Mouse (Mus musculus) myocyte (in vitro differentiated cells): ENCODE measurements around the gene Zkscan5. TPM values are rescaled to one million over a fixed set of nuclear protein-coding genes. Genes with fewer than 3 reads are reported as not detected.

Source experiments
- H3K27me3 ChIP-seq: one replicate; pipeline ENCODE4 v1.6.1; 2011; ENCODE audit not compliant: control insufficient read depth, insufficient read depth, insufficient read length
- H3K36me3 ChIP-seq: one replicate; pipeline ENCODE4 v1.6.1; 2011; ENCODE audit not compliant: control insufficient read depth, insufficient read depth
- H3K4me2 ChIP-seq: one replicate; pipeline ENCODE4 v1.6.1; 2011; ENCODE audit warnings: low read depth, control low read depth
- H3K4me3 ChIP-seq: one replicate; pipeline ENCODE4 v1.5.1; 2011; ENCODE audit warnings: mild to moderate bottlenecking, control low read depth, moderate library complexity
- H3K79me2 ChIP-seq: one replicate; pipeline ENCODE4 v1.6.1; 2011; ENCODE audit not compliant: control insufficient read depth, insufficient read depth
- H3ac ChIP-seq: one replicate; pipeline ENCODE4 v1.6.1; 2011; ENCODE audit not compliant: control insufficient read depth, insufficient read length
- CEBPB ChIP-seq: IDR thresholded peaks from 2 replicates; pipeline ENCODE4 v1.6.1; 2011; ENCODE audit warnings: mild to moderate bottlenecking, moderate library complexity; ENCODE audit not compliant: poor library complexity, insufficient read depth, severe bottlenecking
- E2F4 ChIP-seq: IDR thresholded peaks from one replicate; pipeline ENCODE4 v1.6.1; 2011; ENCODE audit warnings: mild to moderate bottlenecking, control low read depth, moderate library complexity; ENCODE audit not compliant: insufficient read depth
- MAX ChIP-seq: IDR thresholded peaks from one replicate; pipeline ENCODE4 v1.6.1; 2011; ENCODE audit warnings: low read depth, mild to moderate bottlenecking, control low read depth
- MYOD1 ChIP-seq, 3 experiments: IDR thresholded peaks; one replicate each; pipeline ENCODE4 v1.6.1; 2011; ENCODE audit warnings: control low read depth in 2 of 3, low read depth in 2 of 3, mild to moderate bottlenecking in 2 of 3, moderate library complexity in 1 of 3; ENCODE audit not compliant: insufficient read length in 2 of 3, control insufficient read depth in 1 of 3
- MYOG ChIP-seq, 3 experiments: IDR thresholded peaks; one replicate each; pipeline ENCODE4 v1.6.1; 2011; ENCODE audit warnings: control low read depth in 2 of 3, low read depth in 2 of 3, mild to moderate bottlenecking in 2 of 3; ENCODE audit not compliant: insufficient read length in 2 of 3, control insufficient read depth in 1 of 3, insufficient read depth in 1 of 3
- POLR2A ChIP-seq: IDR thresholded peaks from one replicate; pipeline ENCODE4 v1.6.1; 2011; ENCODE audit warnings: low read depth, mild to moderate bottlenecking, control low read depth, moderate library complexity; ENCODE audit not compliant: insufficient read length
- POLR2AphosphoS2 ChIP-seq: IDR thresholded peaks from one replicate; pipeline ENCODE4 v1.6.1; 2011; ENCODE audit warnings: low read depth, control low read depth; ENCODE audit not compliant: insufficient read length
- REST ChIP-seq: IDR thresholded peaks from one replicate; pipeline ENCODE4 v1.6.1; 2011; ENCODE audit warnings: mild to moderate bottlenecking, control low read depth, moderate library complexity; ENCODE audit not compliant: insufficient read depth, insufficient read length
- SRF ChIP-seq: IDR thresholded peaks from one replicate; pipeline ENCODE4 v1.6.1; 2011; ENCODE audit warnings: low read depth; ENCODE audit not compliant: control insufficient read depth, insufficient read length
- TCF12 ChIP-seq: IDR thresholded peaks from one replicate; pipeline ENCODE4 v1.6.1; 2011; ENCODE audit warnings: mild to moderate bottlenecking, control low read depth; ENCODE audit not compliant: poor library complexity, insufficient read depth, severe bottlenecking
- TCF3 ChIP-seq: IDR thresholded peaks from one replicate; pipeline ENCODE4 v1.6.1; 2011; ENCODE audit warnings: low read depth, control low read depth; ENCODE audit not compliant: insufficient read length
- USF1 ChIP-seq: IDR thresholded peaks from one replicate; pipeline ENCODE4 v1.6.1; 2011; ENCODE audit warnings: low read depth, mild to moderate bottlenecking, control low read depth, moderate library complexity
- polyA plus RNA-seq: library from polyadenylated mRNA; unstranded; fragments of >200 nt; fragmentation: generic; extraction: Trizol; gene quantifications from one replicate; pipeline ENCODE4 v1.2.1, GENCODE M21; 2012; ENCODE audit warnings: missing spikeins

The Zkscan5 gene
- polyA plus RNA-seq, 1 experiment: 5.9 TPM

- H3K4me2 ChIP-seq: peak overlapping the region; percentile 66
- peak overlapping the region; percentile 71 for H3K4me3 ChIP-seq
- H3K27me3 ChIP-seq: no peaks in the 10 kb centered on the region
- peaks cover 54% of the 10 kb centered on the region for H3K79me2 ChIP-seq
- no peak for TF ChIP-seq MYOG (IDR thresholded peaks at IDR 0.05; ENCODE audit: control insufficient read depth in 1 of 3, insufficient read depth in 1 of 3, insufficient read length in 2 of 3, low read depth in 2 of 3)
- TF ChIP-seq CEBPB: no peak
- TF ChIP-seq MYOD1 (IDR thresholded peaks at IDR 0.05; ENCODE audit: control insufficient read depth in 1 of 3, insufficient read length in 2 of 3, low read depth in 2 of 3): no peak
- TF ChIP-seq POLR2A: no peak
- no peak for TF ChIP-seq MAX
- no peak for TF ChIP-seq SRF
- peak overlapping the region; percentile 64 for H3ac ChIP-seq
- H3K36me3 ChIP-seq: peaks cover 18% of the 10 kb centered on the region
These were observed 27.6 kb downstream of the Zkscan5 start for GRCm38 (mm10) chr5:145231893-145232411.

- no peaks in the 10 kb centered on the region for H3K27me3 ChIP-seq
- no peak for TF ChIP-seq CEBPB
- no peak for TF ChIP-seq E2F4
- peaks cover 73% of the 10 kb centered on the region for H3K79me2 ChIP-seq
- H3ac ChIP-seq: no peak overlapping the region
- H3K4me2 ChIP-seq: no peak overlapping the region
- peaks cover 37% of the 10 kb centered on the region for H3K36me3 ChIP-seq
- H3K4me3 ChIP-seq: no peak overlapping the region
These were observed 30.3 kb downstream of the Zkscan5 start for GRCm38 (mm10) chr5:145234636-145235035.

GRCm38 (mm10) chr5:145249520-145249919, 45.2 kb downstream of the Zkscan5 start:
- H3K27me3 ChIP-seq: no peaks in the 10 kb centered on the region
- H3K36me3 ChIP-seq: peaks cover 31% of the 10 kb centered on the region

More at GRCm38 (mm10) chr5:145249520-145249919, 45.2 kb downstream of the Zkscan5 start:
- Histone ChIP-seq H3K4me2 (no peak overlapping the region), H3ac (no peak overlapping the region), H3K4me3 (no peak overlapping the region), H3K79me2 (peaks cover 4% of the 10 kb centered on the region)
- TF ChIP-seq USF1: no peak
- no peak for TF ChIP-seq TCF12
- no peak for TF ChIP-seq TCF3
- no peak for TF ChIP-seq POLR2AphosphoS2
- no peak for TF ChIP-seq CEBPB
- TF ChIP-seq MYOG (IDR thresholded peaks at IDR 0.05; ENCODE audit: control insufficient read depth in 1 of 3, insufficient read depth in 1 of 3, insufficient read length in 2 of 3, low read depth in 2 of 3): no peak
- TF ChIP-seq POLR2A: no peak
- TF ChIP-seq SRF: no peak
- TF ChIP-seq E2F4: no peak
- no peak for TF ChIP-seq MYOD1 (IDR thresholded peaks at IDR 0.05; ENCODE audit: control insufficient read depth in 1 of 3, insufficient read length in 2 of 3, low read depth in 2 of 3)
- TF ChIP-seq REST: no peak
- TF ChIP-seq MAX: no peak

Other genes starting within 250 kb of the Zkscan5 start
- 32.9 TPM for gene Smurf1, start 238.7 kb upstream of the Zkscan5 start, polyA plus RNA-seq
- not detected for gene Gm4871, start 171.8 kb upstream of the Zkscan5 start, polyA plus RNA-seq
- gene 1700018F24Rik, start 161.6 kb upstream of the Zkscan5 start, polyA plus RNA-seq: not detected
- 67.2 TPM for gene Arpc1a, start 120.7 kb upstream of the Zkscan5 start, polyA plus RNA-seq
- gene Kpna7, start 120.5 kb upstream of the Zkscan5 start, polyA plus RNA-seq: not detected
- 482 TPM for gene Arpc1b, start 90.3 kb upstream of the Zkscan5 start, polyA plus RNA-seq
- gene Pdap1, start 64.3 kb upstream of the Zkscan5 start, polyA plus RNA-seq: 98.9 TPM
- 130 TPM for gene Bud31, start 64.2 kb upstream of the Zkscan5 start, polyA plus RNA-seq
- gene Ptcd1, start 37.5 kb upstream of the Zkscan5 start, polyA plus RNA-seq: 16.6 TPM
- gene Cpsf4, start 37.3 kb upstream of the Zkscan5 start, polyA plus RNA-seq: 31.3 TPM
- 683 TPM for gene Atp5j2, start 12.5 kb upstream of the Zkscan5 start, polyA plus RNA-seq
- gene Zkscan14, start 2.7 kb upstream of the Zkscan5 start, polyA plus RNA-seq: 5.8 TPM
- gene Zfp655, start 27.2 kb downstream of the Zkscan5 start, polyA plus RNA-seq: 11.5 TPM
- gene Zscan25, start 75.9 kb downstream of the Zkscan5 start, polyA plus RNA-seq: 10.0 TPM
- not detected for gene Cyp3a57, start 140.7 kb downstream of the Zkscan5 start, polyA plus RNA-seq